Mouse (Mus musculus): ENCODE measurements at regions not wholly inside any gene's neighbourhood (a gene's known extent, or its start where the extent isn't known, plus 50 kb on each side); places are given as distances from the start of the nearest gene placed in this dataset.

- no peak for DNase-seq
These were observed 70.9 kb upstream of the Hmga2 start for GRCm38 (mm10) chr10:120547164-120547563.

- DNase-seq = no peak
These were observed 65.3 kb upstream of the Hmga2 start for GRCm38 (mm10) chr10:120541618-120542017.

- no peak for DNase-seq
These were observed 62.3 kb upstream of the Hmga2 start for GRCm38 (mm10) chr10:120538561-120538960.

- DNase-seq = no peak
These were observed 52.1 kb upstream of the Hmga2 start for GRCm38 (mm10) chr10:120528406-120528805.

- no peak for DNase-seq
These were observed 51.7 kb upstream of the Hmga2 start for GRCm38 (mm10) chr10:120527951-120528350.

- no peak for DNase-seq
These were observed 50.7 kb upstream of the Hmga2 start for GRCm38 (mm10) chr10:120526991-120527390.

Measured in heart, postnatal 4 days (tissue).